Comparison of ENCODE assay signal across 8 mouse cellular contexts in the genomic region with DNA sequence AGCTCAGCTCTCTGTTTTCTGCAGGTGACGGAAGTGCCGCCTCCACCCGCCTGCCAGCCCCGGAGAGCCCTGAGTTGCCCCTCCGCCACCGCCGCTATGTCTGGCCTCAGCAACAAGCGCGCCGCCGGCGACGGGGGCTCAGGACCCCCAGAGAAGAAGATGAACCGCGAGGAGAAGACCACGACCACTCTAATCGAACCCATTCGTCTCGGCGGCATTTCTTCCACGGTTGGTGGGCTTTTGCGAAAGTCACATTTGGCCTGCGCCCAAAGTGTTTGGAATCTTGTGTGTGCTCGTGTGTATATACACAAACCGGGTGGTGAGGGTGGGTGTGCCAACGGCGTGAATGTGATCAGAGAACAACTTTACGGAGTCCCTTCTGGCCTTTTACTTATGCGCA. TPM values are rescaled to one million over a fixed set of nuclear protein-coding genes. Genes with fewer than 3 reads are reported as not detected.
DNase-seq lines count a peak whose midpoint lies in the region; ATAC-seq lines count a peak whose summit lies in the region.

No protein-coding gene starts in this region.

- WGBS in kidney, embryonic 14.5 days: 4% methylated on average over 29 of the region's 29 CpGs
- WGBS in hindbrain, embryonic 13.5 days: 6% methylated on average over 29 of the region's 29 CpGs
- WGBS in midbrain, embryonic 12.5 days: 5% methylated on average over 29 of the region's 29 CpGs

- 0 out of 2 replicates have a peak overlapping the region, but pooled peaks have one; percentile 7 for H3K27ac ChIP-seq in kidney, embryonic 14.5 days (ENCODE audit: low read depth, low read length)
- H3K27ac ChIP-seq in hindbrain, embryonic 13.5 days: peak overlapping the region; percentile 77
- H3K27ac ChIP-seq in midbrain, embryonic 12.5 days (replicated peaks): peak overlapping the region; percentile 83; the same call in 1 of the 2 replicates

- H3K9ac ChIP-seq in kidney, embryonic 14.5 days (ENCODE audit: low read depth, low read length): peak overlapping the region; percentile 78
- peak overlapping the region; percentile 88 for H3K9ac ChIP-seq in hindbrain, embryonic 13.5 days
- peak overlapping the region; percentile 83 for H3K9ac ChIP-seq in midbrain, embryonic 12.5 days (replicated peaks)

- peak overlapping the region; percentile 54 for H3K4me2 ChIP-seq in kidney, embryonic 14.5 days (replicated peaks; ENCODE audit: low read depth, low read length)
- H3K4me2 ChIP-seq in hindbrain, embryonic 13.5 days: peak overlapping the region; percentile 91
- peak overlapping the region; percentile 83 for H3K4me2 ChIP-seq in midbrain, embryonic 12.5 days (replicated peaks)

- intact Hi-C loops in left cerebral cortex, postnatal 36 days (cut with DNase I): no loop called here

- H3K4me1 ChIP-seq in kidney, embryonic 14.5 days (ENCODE audit: control insufficient read depth, insufficient read depth, low read length): peaks cover 15% of the 10 kb centered on the region
- H3K4me1 ChIP-seq in hindbrain, embryonic 13.5 days (replicated peaks): peaks cover 24% of the 10 kb centered on the region
- peaks cover 16% of the 10 kb centered on the region for H3K4me1 ChIP-seq in midbrain, embryonic 12.5 days

- H3K27me3 ChIP-seq in kidney, embryonic 14.5 days (ENCODE audit: control insufficient read depth, insufficient read depth, low read length): no peaks in the 10 kb centered on the region
- H3K27me3 ChIP-seq in hindbrain, embryonic 13.5 days: no peaks in the 10 kb centered on the region
- no peaks in the 10 kb centered on the region for H3K27me3 ChIP-seq in midbrain, embryonic 12.5 days

- peak overlapping the region; percentile 76 for H3K4me3 ChIP-seq in kidney, embryonic 14.5 days (ENCODE audit: low read length)
- H3K4me3 ChIP-seq in hindbrain, embryonic 13.5 days: peak overlapping the region; percentile 88
- H3K4me3 ChIP-seq in midbrain, embryonic 12.5 days: peak overlapping the region; percentile 89

- peaks cover 50% of the 10 kb centered on the region for H3K36me3 ChIP-seq in kidney, embryonic 14.5 days (ENCODE audit: control insufficient read depth, insufficient read depth, low read length)
- peaks cover 63% of the 10 kb centered on the region for H3K36me3 ChIP-seq in hindbrain, embryonic 13.5 days
- H3K36me3 ChIP-seq in midbrain, embryonic 12.5 days: peaks cover 55% of the 10 kb centered on the region

- no peak for ATAC-seq in kidney, embryonic 14.5 days (ENCODE audit: low FRiP score, low TSS enrichment)
- ATAC-seq in activated CD4-positive, CD25-positive, alpha-beta regulatory T cell, adult 4 months: peak; percentile 37
- no peak for ATAC-seq in hindbrain, embryonic 13.5 days (ENCODE audit: low FRiP score)
- no peak for ATAC-seq in midbrain, embryonic 12.5 days (ENCODE audit: low FRiP score, low read depth)

- no peak for DNase-seq in kidney, postnatal 4 days
- DNase-seq in layer of hippocampus, adult 18-20 months (ENCODE audit: low spot score in 2 of 2): no peak
- DNase-seq in spleen, postnatal 14 days (ENCODE audit: low spot score in 2 of 2): no peak
- no peak for DNase-seq in left cerebral cortex, postnatal 36 days (ENCODE audit: low spot score in 2 of 2)

- H3K9me3 ChIP-seq in kidney, embryonic 14.5 days (ENCODE audit: control insufficient read depth, low read length): no peaks in the 10 kb centered on the region
- H3K9me3 ChIP-seq in hindbrain, embryonic 13.5 days: no peaks in the 10 kb centered on the region
- no peaks in the 10 kb centered on the region for H3K9me3 ChIP-seq in midbrain, embryonic 12.5 days

RNA-seq across cellular contexts. Expression of a gene that starts 0.3 kb away (rescaled TPM):
- polyA plus RNA-seq in kidney, embryonic 14.5 days (2014; fragmentation: Nextera tagmentation; extraction: Ambion mirVana): 25.5 and 41.5 TPM in 2 replicates
- 10 to 100 TPM; 25.3 to 26.1 TPM for polyA plus RNA-seq in activated CD4-positive, CD25-positive, alpha-beta regulatory T cell, adult 4 months (2017; shearing (Covaris generic))
- polyA plus RNA-seq in hindbrain, embryonic 13.5 days (2015; fragmentation: Nextera tagmentation; extraction: Ambion mirVana): 49.9 and 50.5 TPM in 2 replicates
- 68.6 and 71.1 TPM in 2 replicates for polyA plus RNA-seq in midbrain, embryonic 12.5 days (2016; fragmentation: Nextera tagmentation; extraction: Ambion mirVana)
- 10 to 100 TPM; 67.4 to 67.9 TPM for total RNA-seq in layer of hippocampus, adult 18-20 months (2021)
- total RNA-seq in left cerebral cortex, postnatal 36 days (2021): 10 to 100 TPM; 63.1 to 81.0 TPM

RNA-seq across cellular contexts. Expression of a gene that starts 0.5 kb away (rescaled TPM):
- 12.7 and 14.5 TPM in 2 replicates for polyA plus RNA-seq in kidney, embryonic 14.5 days (2014; fragmentation: Nextera tagmentation; extraction: Ambion mirVana)
- 1 to 10 TPM in 1 of 2 experiments, under 1 TPM in 1; 0.57 to 1.4 TPM for polyA plus RNA-seq in activated CD4-positive, CD25-positive, alpha-beta regulatory T cell, adult 4 months (2017; shearing (Covaris generic))
- polyA plus RNA-seq in hindbrain, embryonic 13.5 days (2015; fragmentation: Nextera tagmentation; extraction: Ambion mirVana): 10.7 and 13.0 TPM in 2 replicates
- 11.9 and 16.1 TPM in 2 replicates for polyA plus RNA-seq in midbrain, embryonic 12.5 days (2016; fragmentation: Nextera tagmentation; extraction: Ambion mirVana)
- 10 to 100 TPM in 1 of 2 experiments, 1 to 10 TPM in 1; 9.5 to 10.4 TPM for total RNA-seq in layer of hippocampus, adult 18-20 months (2021)
- total RNA-seq in left cerebral cortex, postnatal 36 days (2021): 1 to 10 TPM; 9.3 to 9.7 TPM

RNA-seq across cellular contexts. Expression of a gene that starts 15.8 kb away (rescaled TPM):
- 37.8 and 39.8 TPM in 2 replicates for polyA plus RNA-seq in kidney, embryonic 14.5 days (2014; fragmentation: Nextera tagmentation; extraction: Ambion mirVana)
- polyA plus RNA-seq in activated CD4-positive, CD25-positive, alpha-beta regulatory T cell, adult 4 months (2017; shearing (Covaris generic)): 10 to 100 TPM; 73.7 to 85.5 TPM
- 55.1 and 60.5 TPM in 2 replicates for polyA plus RNA-seq in hindbrain, embryonic 13.5 days (2015; fragmentation: Nextera tagmentation; extraction: Ambion mirVana)
- polyA plus RNA-seq in midbrain, embryonic 12.5 days (2016; fragmentation: Nextera tagmentation; extraction: Ambion mirVana): 53.6 and 54.1 TPM in 2 replicates
- 10 to 100 TPM; 76.7 to 80.5 TPM for total RNA-seq in layer of hippocampus, adult 18-20 months (2021)
- 10 to 100 TPM; 69.2 to 81.4 TPM for total RNA-seq in left cerebral cortex, postnatal 36 days (2021)

RNA-seq across cellular contexts. Expression of a gene that starts 26.7 kb away (rescaled TPM):
- polyA plus RNA-seq in kidney, embryonic 14.5 days (2014; fragmentation: Nextera tagmentation; extraction: Ambion mirVana): 14.0 and 23.5 TPM in 2 replicates
- under 1 TPM in 1 of 2 experiments, not detected in 1; 0.18 TPM for polyA plus RNA-seq in activated CD4-positive, CD25-positive, alpha-beta regulatory T cell, adult 4 months (2017; shearing (Covaris generic))
- polyA plus RNA-seq in hindbrain, embryonic 13.5 days (2015; fragmentation: Nextera tagmentation; extraction: Ambion mirVana): 22.2 and 25.0 TPM in 2 replicates
- polyA plus RNA-seq in midbrain, embryonic 12.5 days (2016; fragmentation: Nextera tagmentation; extraction: Ambion mirVana): 39.9 and 42.8 TPM in 2 replicates
- total RNA-seq in layer of hippocampus, adult 18-20 months (2021): 10 to 100 TPM; 20.1 to 21.6 TPM
- total RNA-seq in left cerebral cortex, postnatal 36 days (2021): 10 to 100 TPM; 22.1 to 24.7 TPM

RNA-seq across cellular contexts. Expression of a gene that starts 27.7 kb away (rescaled TPM):
- 6.3 and 10.0 TPM in 2 replicates for polyA plus RNA-seq in kidney, embryonic 14.5 days (2014; fragmentation: Nextera tagmentation; extraction: Ambion mirVana)
- polyA plus RNA-seq in activated CD4-positive, CD25-positive, alpha-beta regulatory T cell, adult 4 months (2017; shearing (Covaris generic)): 10 to 100 TPM; 52.4 to 58.5 TPM
- 6.6 and 8.2 TPM in 2 replicates for polyA plus RNA-seq in hindbrain, embryonic 13.5 days (2015; fragmentation: Nextera tagmentation; extraction: Ambion mirVana)
- polyA plus RNA-seq in midbrain, embryonic 12.5 days (2016; fragmentation: Nextera tagmentation; extraction: Ambion mirVana): 3.5 and 6.3 TPM in 2 replicates
- 1 to 10 TPM in 1 of 2 experiments, not detected in 1; 1.6 TPM for total RNA-seq in layer of hippocampus, adult 18-20 months (2021)
- total RNA-seq in left cerebral cortex, postnatal 36 days (2021): 1 to 10 TPM in 1 of 2 experiments, not detected in 1; 3.4 TPM

Comparison
In these comparisons a context has a peak if more than half of its experiments do, and no peak if none do; other contexts are left out.
1. H3K27ac ChIP-seq: peak in every context shown above with its lines; median percentile 83 in midbrain, embryonic 12.5 days; 77 in hindbrain, embryonic 13.5 days; 7 in kidney, embryonic 14.5 days.